Mouse (Mus musculus): ENCODE measurements around the gene Josd2. TPM values are rescaled to one million over a fixed set of nuclear protein-coding genes. Genes with fewer than 3 reads are reported as not detected.

Gene Josd2
- polyA plus RNA-seq, 2 experiments: 81.5 to 167 TPM

GRCm38 (mm10) chr7:44461503-44462217, 6.1 kb upstream of the Josd2 start:
- ATAC-seq (ENCODE audit: low FRiP score, low read depth): no peak
- H3K4me1 ChIP-seq (ENCODE audit: control insufficient read depth, insufficient read depth, low read length): peaks cover 2% of the 10 kb centered on the region; the same call in 1 of the 2 replicates
- no peak overlapping the region for H3K9ac ChIP-seq (ENCODE audit: low read depth, low read length, severe bottlenecking)
- 0 out of 2 replicates have a peak, but pooled peaks cover 9% of the 10 kb centered on the region for H3K36me3 ChIP-seq (ENCODE audit: control insufficient read depth, insufficient read depth, low read length)
- no peak overlapping the region for H3K4me2 ChIP-seq (replicated peaks; ENCODE audit: low read depth, low read length, severe bottlenecking)
- no peaks in the 10 kb centered on the region for H3K9me3 ChIP-seq (ENCODE audit: control insufficient read depth, low read length)
- peaks cover 39% of the 10 kb centered on the region for H3K27me3 ChIP-seq (ENCODE audit: control insufficient read depth, insufficient read depth, low read length)
- no peak for DNase-seq (ENCODE audit: low spot score)
- 52% methylated on average over 51 of the region's 57 CpGs for WGBS
- TF ChIP-seq POLR2A (IDR thresholded peaks at IDR 0.05; ENCODE audit: borderline replicate concordance, extremely low read depth, insufficient read depth, insufficient read length): no peak
- H3K27ac ChIP-seq (replicated peaks; ENCODE audit: low read depth, low read length): no peak overlapping the region
- peak overlapping the region; percentile 27; the same call in 1 of the 2 replicates for H3K4me3 ChIP-seq (replicated peaks; ENCODE audit: low read length)

- Histone ChIP-seq H3K27me3 (ENCODE audit: control insufficient read depth, insufficient read depth, low read length) (peaks cover 39% of the 10 kb centered on the region), H3K4me2 (replicated peaks; ENCODE audit: low read depth, low read length, severe bottlenecking) (peak overlapping the region; percentile 43), H3K36me3 (ENCODE audit: control insufficient read depth, insufficient read depth, low read length) (0 out of 2 replicates have a peak, but pooled peaks cover 9% of the 10 kb centered on the region), H3K4me3 (replicated peaks; ENCODE audit: low read length) (peak overlapping the region; percentile 27), H3K9ac (ENCODE audit: low read depth, low read length, severe bottlenecking) (no peak overlapping the region), H3K27ac (replicated peaks; ENCODE audit: low read depth, low read length) (no peak overlapping the region), H3K9me3 (ENCODE audit: control insufficient read depth, low read length) (no peaks in the 10 kb centered on the region), H3K4me1 (ENCODE audit: control insufficient read depth, insufficient read depth, low read length) (peaks cover 2% of the 10 kb centered on the region; the same call in 1 of the 2 replicates)
- no peak for ATAC-seq (ENCODE audit: low FRiP score, low read depth)
- no peak for TF ChIP-seq POLR2A (IDR thresholded peaks at IDR 0.05; ENCODE audit: borderline replicate concordance, extremely low read depth, insufficient read depth, insufficient read length)
- 10% methylated on average over 60 of the region's 77 CpGs for WGBS
- DNase-seq (ENCODE audit: low spot score): no peak
Measured at GRCm38 (mm10) chr7:44462218-44463055, 5.3 kb upstream of the Josd2 start.

- TF ChIP-seq POLR2A (IDR thresholded peaks at IDR 0.05; ENCODE audit: borderline replicate concordance, extremely low read depth, insufficient read depth, insufficient read length): no peak
- no peak for DNase-seq (ENCODE audit: low spot score)
- ATAC-seq (ENCODE audit: low FRiP score, low read depth): no peak
- Histone ChIP-seq H3K27ac (replicated peaks; ENCODE audit: low read depth, low read length) (no peak overlapping the region), H3K4me3 (replicated peaks; ENCODE audit: low read length) (peak overlapping the region; percentile 27; the same call in 1 of the 2 replicates), H3K9ac (ENCODE audit: low read depth, low read length, severe bottlenecking) (no peak overlapping the region), H3K9me3 (ENCODE audit: control insufficient read depth, low read length) (no peaks in the 10 kb centered on the region), H3K36me3 (ENCODE audit: control insufficient read depth, insufficient read depth, low read length) (0 out of 2 replicates have a peak, but pooled peaks cover 9% of the 10 kb centered on the region), H3K4me1 (ENCODE audit: control insufficient read depth, insufficient read depth, low read length) (peaks cover 2% of the 10 kb centered on the region; the same call in 1 of the 2 replicates), H3K4me2 (replicated peaks; ENCODE audit: low read depth, low read length, severe bottlenecking) (peak overlapping the region; percentile 43), H3K27me3 (ENCODE audit: control insufficient read depth, insufficient read depth, low read length) (peaks cover 39% of the 10 kb centered on the region)
- WGBS: 27% methylated on average over 7 of the region's 8 CpGs
Measured at GRCm38 (mm10) chr7:44463056-44463425, 4.7 kb upstream of the Josd2 start.

GRCm38 (mm10) chr7:44463556-44464225, 4.1 kb upstream of the Josd2 start:
- no peak for DNase-seq (ENCODE audit: low spot score)
- H3K36me3 ChIP-seq (ENCODE audit: control insufficient read depth, insufficient read depth, low read length): 0 out of 2 replicates have a peak, but pooled peaks cover 9% of the 10 kb centered on the region
- H3K4me2 ChIP-seq (replicated peaks; ENCODE audit: low read depth, low read length, severe bottlenecking): no peak overlapping the region
- H3K4me3 ChIP-seq (replicated peaks; ENCODE audit: low read length): no peak overlapping the region
- H3K27me3 ChIP-seq (ENCODE audit: control insufficient read depth, insufficient read depth, low read length): peaks cover 39% of the 10 kb centered on the region
- 83% methylated on average over 10 of the region's 10 CpGs for WGBS
- H3K9ac ChIP-seq (ENCODE audit: low read depth, low read length, severe bottlenecking): no peak overlapping the region
- no peak for ATAC-seq (ENCODE audit: low FRiP score, low read depth)
- no peak for TF ChIP-seq POLR2A (IDR thresholded peaks at IDR 0.05; ENCODE audit: borderline replicate concordance, extremely low read depth, insufficient read depth, insufficient read length)
- no peaks in the 10 kb centered on the region for H3K9me3 ChIP-seq (ENCODE audit: control insufficient read depth, low read length)
- H3K27ac ChIP-seq (replicated peaks; ENCODE audit: low read depth, low read length): no peak overlapping the region
- H3K4me1 ChIP-seq (ENCODE audit: control insufficient read depth, insufficient read depth, low read length): peaks cover 2% of the 10 kb centered on the region; the same call in 1 of the 2 replicates

- ATAC-seq (ENCODE audit: low FRiP score, low read depth) (no peak), DNase-seq (ENCODE audit: low spot score) (no peak)
- WGBS: 23% methylated on average over 4 of the region's 4 CpGs
- TF ChIP-seq POLR2A (IDR thresholded peaks at IDR 0.05; ENCODE audit: borderline replicate concordance, extremely low read depth, insufficient read depth, insufficient read length): no peak
- H3K27ac ChIP-seq (replicated peaks; ENCODE audit: low read depth, low read length): no peak overlapping the region
- H3K4me3 ChIP-seq (replicated peaks; ENCODE audit: low read length): no peak overlapping the region
- H3K4me1 ChIP-seq (ENCODE audit: control insufficient read depth, insufficient read depth, low read length): peaks cover 2% of the 10 kb centered on the region; the same call in 1 of the 2 replicates
- no peaks in the 10 kb centered on the region for H3K9me3 ChIP-seq (ENCODE audit: control insufficient read depth, low read length)
- H3K4me2 ChIP-seq (replicated peaks; ENCODE audit: low read depth, low read length, severe bottlenecking): no peak overlapping the region
- peaks cover 39% of the 10 kb centered on the region for H3K27me3 ChIP-seq (ENCODE audit: control insufficient read depth, insufficient read depth, low read length)
- no peak overlapping the region for H3K9ac ChIP-seq (ENCODE audit: low read depth, low read length, severe bottlenecking)
- peaks cover 9% of the 10 kb centered on the region; the same call in 1 of the 2 replicates for H3K36me3 ChIP-seq (ENCODE audit: control insufficient read depth, insufficient read depth, low read length)
Measured at GRCm38 (mm10) chr7:44464511-44464910, 3.3 kb upstream of the Josd2 start.
